Mouse (Mus musculus) monocyte, adult 2 months (primary cell): ENCODE results near the gene Etv6.

ENCODE experiments used
- DNase-seq, 2 experiments: peaks; one replicate each; pipeline ENCODE4 v3.0.0; 2022; ENCODE audit warnings: low spot score in 2 of 2, low read depth in 1 of 2

The Etv6 gene

GRCm38 (mm10) chr6:134041916-134042315, 6.4 kb downstream of the Etv6 start:
- no peak for DNase-seq

DNA sequence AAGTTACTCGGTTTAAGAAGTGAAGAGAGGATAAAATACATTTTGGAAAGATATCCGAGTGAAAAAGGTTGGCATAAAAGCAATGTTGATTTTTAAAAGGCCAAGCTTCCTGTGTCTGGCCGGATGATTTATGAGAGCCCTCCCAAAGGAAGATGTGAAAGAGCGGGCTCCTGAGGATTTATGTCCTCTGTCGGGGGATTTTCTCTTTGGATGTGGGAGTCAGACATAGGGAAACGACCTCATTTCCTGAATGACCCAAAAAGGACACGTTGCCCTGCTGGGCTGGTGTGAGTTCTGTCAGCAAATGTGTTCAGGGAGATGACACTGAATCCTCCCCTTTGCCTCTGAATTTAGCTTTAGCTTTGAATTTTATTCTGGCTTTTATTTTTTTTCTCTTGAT, 8.0 kb downstream of the Etv6 start:
- DNase-seq: no peak

- no peak for DNase-seq
Observed at GRCm38 (mm10) chr6:134045092-134045868, 9.8 kb downstream of the Etv6 start.

DNA sequence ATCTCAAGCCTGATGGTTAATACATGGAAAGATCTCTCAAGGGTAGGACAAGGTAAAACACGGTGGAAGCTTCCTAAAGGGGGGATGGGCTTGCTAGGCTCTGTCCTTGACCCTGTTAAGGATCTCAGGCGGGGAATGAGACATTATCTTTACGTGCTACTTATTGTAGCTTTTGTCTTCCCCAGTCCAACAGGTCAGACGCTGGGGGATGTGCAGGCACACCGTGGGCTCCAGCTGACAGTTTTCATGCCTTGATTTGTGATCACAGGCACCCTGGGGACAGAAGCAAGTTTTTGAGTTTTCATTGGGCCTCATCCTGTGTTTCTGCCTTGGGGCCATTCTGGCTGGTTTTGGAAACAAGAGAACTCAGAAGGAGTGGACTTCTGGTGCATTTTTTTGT, 10.6 kb downstream of the Etv6 start:
- DNase-seq: no peak

DNA sequence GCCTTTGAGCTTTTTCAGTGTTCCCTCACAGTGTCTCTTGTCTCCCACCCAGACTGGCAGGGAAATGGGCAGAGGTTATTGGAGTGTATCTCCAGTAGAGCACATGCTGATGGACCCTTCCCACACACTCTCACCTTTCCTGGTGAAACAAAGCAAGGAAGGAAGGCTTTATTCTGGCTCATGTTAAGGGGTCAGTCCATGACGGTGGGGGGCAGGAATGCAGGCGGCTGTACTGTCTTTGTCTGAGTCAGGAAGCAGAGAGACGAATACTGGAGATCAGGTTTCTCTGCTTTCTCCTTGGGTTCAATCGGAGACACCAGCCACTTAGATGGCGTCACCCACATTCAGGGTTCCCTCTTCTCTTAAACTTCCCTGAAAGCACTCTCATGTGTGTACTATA, 11.7 kb downstream of the Etv6 start:
- DNase-seq: no peak

GRCm38 (mm10) chr6:134047974-134048373, 12.5 kb downstream of the Etv6 start:
- DNase-seq: no peak

DNA sequence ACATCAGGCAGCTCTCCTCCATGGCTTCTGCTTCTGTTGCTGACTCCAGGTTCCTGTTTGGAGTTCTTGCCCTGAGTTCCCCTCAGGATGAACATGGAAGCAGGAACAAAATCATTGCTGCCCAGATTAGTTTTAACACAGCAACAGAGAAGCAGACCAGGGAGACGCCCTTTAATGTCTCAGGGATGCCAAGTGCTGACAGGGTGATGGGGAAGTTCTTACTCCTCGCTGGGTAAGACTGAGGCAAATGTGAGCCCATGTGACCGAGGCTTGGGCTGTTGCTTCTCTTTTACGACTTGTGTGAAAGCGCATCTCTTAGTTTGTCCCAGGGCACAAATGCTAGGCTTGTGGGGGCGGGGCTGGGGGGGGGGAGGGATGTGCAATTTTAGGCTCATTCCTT, 13.5 kb downstream of the Etv6 start:
- DNase-seq: peak in 1 of 2 experiments; percentile 50

GRCm38 (mm10) chr6:134050466-134050865, 15.0 kb downstream of the Etv6 start:
- DNase-seq: no peak

DNA sequence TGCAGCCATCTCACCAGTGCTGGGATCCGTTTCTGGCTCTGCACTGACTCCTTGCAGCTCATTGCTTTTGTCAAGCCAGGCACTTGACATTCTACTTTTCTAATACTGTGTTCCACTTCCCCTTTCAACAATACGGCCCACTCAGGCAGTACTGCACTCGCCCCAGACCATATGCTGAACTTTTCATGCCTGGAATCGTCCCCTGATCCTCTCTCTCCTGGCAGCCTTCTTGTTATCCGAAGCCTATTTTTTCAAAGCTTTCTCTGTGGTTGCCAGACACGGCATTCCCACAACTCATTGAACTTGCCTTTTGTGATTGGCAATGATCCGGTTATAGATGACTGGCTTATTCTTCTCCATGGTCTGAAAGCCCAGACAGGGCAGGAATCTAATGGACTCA, 16.4 kb downstream of the Etv6 start:
- no peak for DNase-seq

DNA sequence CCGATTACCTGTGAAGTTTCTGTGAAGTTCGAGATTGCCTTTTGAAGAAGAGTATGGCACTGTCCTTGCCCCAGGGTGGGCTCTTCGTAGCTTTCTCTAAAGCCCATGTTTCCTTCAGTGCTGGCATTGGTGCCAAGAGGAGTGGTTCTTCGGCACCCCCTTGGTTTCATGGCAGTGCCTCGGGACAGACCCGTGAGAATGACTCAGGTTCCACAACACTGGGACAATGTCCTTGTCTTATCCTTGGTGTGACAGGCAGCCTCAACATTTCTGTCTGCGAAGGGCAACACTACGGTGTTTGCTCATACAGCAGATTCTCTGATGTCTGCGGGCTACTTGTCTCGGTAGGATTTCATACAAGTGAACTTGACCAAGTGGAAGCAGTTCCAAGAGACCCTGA, 17.6 kb downstream of the Etv6 start:
- DNase-seq: no peak

DNA sequence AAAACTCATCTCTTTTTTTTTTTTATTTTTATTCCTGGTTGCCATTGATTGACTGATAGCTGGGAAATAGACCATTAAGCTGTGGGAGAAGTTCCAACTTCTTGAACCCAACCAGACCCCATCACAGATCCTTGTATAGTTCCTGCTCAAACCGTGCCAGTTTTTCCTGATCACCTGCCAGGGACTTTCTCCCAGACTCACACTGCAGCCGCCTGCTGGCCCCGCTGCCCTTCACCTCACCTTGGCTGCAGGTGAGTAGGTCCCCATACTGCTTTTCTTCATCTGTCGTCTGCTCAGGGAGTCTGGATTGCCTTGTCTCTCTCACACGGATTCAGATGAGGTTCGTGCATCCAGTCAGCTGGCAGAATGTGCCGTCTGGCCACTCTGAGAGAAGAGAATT, 18.1 kb downstream of the Etv6 start:
- DNase-seq: no peak

GRCm38 (mm10) chr6:134055588-134055987, 20.1 kb downstream of the Etv6 start:
- no peak for DNase-seq

- DNase-seq: no peak
Observed at GRCm38 (mm10) chr6:134058451-134058850, 23.0 kb downstream of the Etv6 start.

GRCm38 (mm10) chr6:134058886-134059551, 23.5 kb downstream of the Etv6 start:
- DNase-seq: no peak

GRCm38 (mm10) chr6:134059552-134059891, 24.0 kb downstream of the Etv6 start:
- no peak for DNase-seq

- DNase-seq: no peak
Observed at GRCm38 (mm10) chr6:134060036-134060435, 24.5 kb downstream of the Etv6 start.

- DNase-seq: no peak
Observed at GRCm38 (mm10) chr6:134060811-134061210, 25.3 kb downstream of the Etv6 start.

DNA sequence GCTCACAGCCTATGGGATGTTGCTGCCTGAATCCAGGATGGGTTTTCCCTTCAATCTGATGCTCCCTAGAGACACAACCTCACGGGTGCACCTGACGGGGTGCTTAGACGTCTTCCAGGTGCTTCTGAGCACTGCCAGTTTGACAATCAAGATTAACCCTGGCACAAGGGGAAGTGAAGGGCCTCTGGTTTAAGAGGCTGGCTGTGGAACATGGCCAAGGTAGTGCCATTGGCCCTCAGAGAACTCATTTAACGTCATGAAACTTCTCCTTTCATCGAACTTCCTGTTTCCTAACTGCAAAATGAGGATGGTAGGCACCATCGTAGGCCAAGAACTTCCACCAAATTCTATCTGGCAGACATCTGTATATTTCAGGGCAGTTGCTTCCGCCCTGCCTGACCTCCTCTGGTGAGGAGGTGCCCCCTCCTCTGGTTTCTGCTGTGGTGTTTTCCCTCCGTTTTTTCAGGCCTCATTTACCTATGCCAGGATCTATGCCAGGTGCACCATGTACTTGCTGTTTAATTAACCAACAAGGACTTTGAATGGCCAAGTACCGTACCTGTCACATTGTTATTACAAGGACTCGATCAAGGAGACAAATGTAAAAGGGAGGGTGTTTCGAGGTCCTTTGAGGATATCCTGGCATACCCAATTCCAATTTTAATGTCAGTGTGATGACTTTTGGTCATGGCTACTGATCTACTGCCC, 29.7 kb downstream of the Etv6 start:
- DNase-seq: peak; percentile 45 to 65

- no peak for DNase-seq
Observed at GRCm38 (mm10) chr6:134066112-134066511, 30.6 kb downstream of the Etv6 start.

- no peak for DNase-seq
Observed at GRCm38 (mm10) chr6:134066996-134067395, 31.5 kb downstream of the Etv6 start.

- no peak for DNase-seq
Observed at GRCm38 (mm10) chr6:134067536-134067935, 32.0 kb downstream of the Etv6 start.

GRCm38 (mm10) chr6:134072439-134072838, 36.9 kb downstream of the Etv6 start:
- peak; percentile 24 to 37 for DNase-seq
